Mouse (Mus musculus): ENCODE measurements around the gene Rora.

DNA sequence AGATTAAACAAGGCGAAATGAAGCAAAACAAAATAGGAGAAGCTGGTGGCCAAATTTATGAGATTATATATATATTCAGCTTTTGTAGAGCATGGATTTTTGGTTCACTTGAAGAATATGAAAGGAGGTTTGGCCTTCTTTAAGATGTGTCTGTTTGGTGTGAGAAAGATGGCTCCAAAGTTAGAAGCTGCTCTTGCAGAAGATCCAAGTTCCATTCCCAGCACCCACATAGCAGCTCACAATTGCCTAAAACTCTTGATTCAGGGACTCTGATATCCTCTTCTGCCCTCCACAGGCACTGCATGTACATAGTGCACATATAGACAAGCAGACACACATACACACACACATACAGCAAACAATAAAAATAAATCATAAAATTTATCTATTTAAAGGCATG, 668.4 kb downstream of the Rora start:
- TF ChIP-seq POLR2A (IDR thresholded peaks at IDR 0.05; ENCODE audit: control insufficient read depth, low read depth, low read length) (no peak), CTCF (IDR thresholded peaks at IDR 0.05; ENCODE audit: control insufficient read depth, insufficient read depth, insufficient replicate concordance, low read depth, low read length) (no peak)
